Mouse (Mus musculus) layer of hippocampus, postnatal 10 days (tissue): Measurements from ENCODE around the gene Chst11. TPM values are rescaled to one million over a fixed set of nuclear protein-coding genes. Genes with fewer than 3 reads are reported as not detected.

Experiments
- total RNA-seq, 2 experiments: library from RNA; stranded (reverse); gene quantifications; 2 replicates each; pipeline ENCODE4 v1.2.3; 2021

The Chst11 gene
- total RNA-seq, 2 experiments from 2014 or later, result 51.2 to 56.1 TPM

Other genes starting within 250 kb of the Chst11 start
- gene Nfyb, start 221.4 kb upstream of the Chst11 start, total RNA-seq, result 10 to 100 TPM; 64.2 to 68.3 TPM
- 10 to 100 TPM; 74.1 to 77.4 TPM for gene Txnrd1, start 151.5 kb upstream of the Chst11 start, total RNA-seq
- gene Eid3, start 118.9 kb upstream of the Chst11 start, total RNA-seq, result 1 to 10 TPM; 2.7 to 4.0 TPM